Mouse (Mus musculus) CH12.LX (cell line): ENCODE results near the gene Xpo4.

Source experiments
- BHLHE40 ChIP-seq: IDR thresholded peaks from 2 replicates; pipeline ENCODE4 v1.6.1; 2011; ENCODE audit warnings: mild to moderate bottlenecking, low read depth, low read length, improper control_type of control experiment
- CTCF ChIP-seq, 2 experiments: IDR thresholded peaks in 1 of 2; conservative IDR thresholded peaks in 1 of 2; 2 replicates each; pipeline ENCODE4 v1.5.1; 2011 to 2012; ENCODE audit warnings: low read depth in 2 of 2, low read length in 2 of 2, improper control_type of control experiment in 1 of 2, inconsistent platforms in 1 of 2, mild to moderate bottlenecking in 1 of 2, moderate library complexity in 1 of 2
- E2F4 ChIP-seq: IDR thresholded peaks from 2 replicates; pipeline ENCODE4 v1.6.1; 2011; ENCODE audit warnings: low read depth, low read length, improper control_type of control experiment; ENCODE audit not compliant: insufficient replicate concordance
- MAX ChIP-seq: IDR thresholded peaks from 2 replicates; pipeline ENCODE4 v1.6.1; 2011; ENCODE audit warnings: low read length, improper control_type of control experiment
- POLR2A ChIP-seq: IDR thresholded peaks from 2 replicates; pipeline ENCODE4 v1.6.1; 2011; ENCODE audit warnings: low read depth, mild to moderate bottlenecking, improper control_type of control experiment, low read length
- SIN3A ChIP-seq: IDR thresholded peaks from 2 replicates; pipeline ENCODE4 v1.6.1; 2012; ENCODE audit warnings: low read length, improper control_type of control experiment, inconsistent platforms
- USF1 ChIP-seq: IDR thresholded peaks from 2 replicates; pipeline ENCODE4 v1.6.1; 2014; ENCODE audit warnings: low read depth, mild to moderate bottlenecking, inconsistent platforms, low read length, improper control_type of control experiment
- ZMIZ1 ChIP-seq: IDR thresholded peaks from 2 replicates; pipeline ENCODE4 v1.6.1; 2012; ENCODE audit warnings: low read depth, mild to moderate bottlenecking, inconsistent platforms, low read length, improper control_type of control experiment

DNA sequence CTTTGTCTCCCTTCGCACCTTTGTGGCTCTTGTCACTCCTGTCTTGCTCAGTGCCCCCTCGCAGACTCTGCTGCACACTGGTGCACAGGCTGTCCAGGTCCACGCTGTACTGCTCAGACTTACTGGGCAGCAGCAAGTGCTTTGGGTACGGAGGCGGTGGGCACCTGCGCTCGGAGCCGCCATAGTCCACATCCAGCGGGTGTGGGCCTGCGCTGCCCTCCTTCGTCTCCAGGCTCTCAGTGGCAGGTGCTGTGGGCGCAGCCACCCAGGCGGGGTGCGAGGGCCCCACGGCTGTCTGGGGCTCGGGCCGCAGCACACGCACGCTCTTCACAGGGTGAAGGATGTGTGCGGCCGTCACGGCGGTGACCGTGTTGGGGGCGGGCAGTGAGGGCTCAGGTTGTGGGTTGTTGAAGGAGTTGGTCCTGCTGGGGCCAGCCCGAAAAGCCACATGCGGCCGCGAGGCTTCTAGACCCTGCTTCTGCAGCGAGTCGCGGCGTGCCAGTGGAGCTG, 34.3 kb upstream of the Xpo4 start:
- TF ChIP-seq MAX: no peak
- TF ChIP-seq USF1: no peak
- TF ChIP-seq POLR2A: no peak
- no peak for TF ChIP-seq CTCF (conservative IDR thresholded peaks at IDR 0.05 in 1 of 2, IDR thresholded peaks at IDR 0.05 in 1 of 2; ENCODE audit: low read depth in 2 of 2, low read length in 2 of 2)
- TF ChIP-seq SIN3A: no peak
- no peak for TF ChIP-seq E2F4
- TF ChIP-seq ZMIZ1: no peak
- TF ChIP-seq BHLHE40: no peak
